In the genomic region with DNA sequence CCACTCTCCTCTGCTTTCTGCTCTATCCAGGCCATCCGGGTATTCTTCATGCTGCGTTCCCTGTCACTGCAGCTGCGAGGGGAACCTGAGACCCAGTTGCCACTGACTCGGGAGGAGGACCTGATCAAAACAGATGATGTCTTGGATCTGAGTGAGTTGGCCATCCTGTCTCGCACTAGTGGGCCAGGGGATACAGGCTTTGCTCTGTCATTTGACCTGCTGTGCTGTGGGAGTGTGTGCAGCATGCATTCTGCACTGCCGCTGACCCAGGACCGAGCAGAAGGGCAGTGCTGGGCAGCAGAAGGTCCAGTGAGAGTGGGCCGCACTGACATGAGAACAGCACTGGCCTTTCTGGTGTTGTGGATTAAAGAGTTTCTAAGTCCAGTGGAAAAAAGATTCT, we compare ENCODE assay signal across 24 mouse cellular contexts.
"Had no signal": no experiment of that assay in that cellular context is flagged by ENCODE, and none has a peak within 500 bp of the region (broad histone marks: within the 10 kb centered on the region; RNA-seq: fewer than 3 reads in every experiment).

No protein-coding gene starts in this region.

- H3K27me3 ChIP-seq: heart, embryonic 13.5 days; heart, embryonic 15.5 days; hindbrain, embryonic 13.5 days; hindbrain, embryonic 15.5 days; limb, embryonic 15.5 days had no signal

- H3K9ac ChIP-seq: forebrain, postnatal 0 days; heart, embryonic 13.5 days; heart, embryonic 15.5 days; hindbrain, embryonic 13.5 days; hindbrain, embryonic 15.5 days; limb, embryonic 13.5 days; limb, embryonic 15.5 days; liver, embryonic 12.5 days; liver, embryonic 14.5 days had no signal

- H3K4me1 ChIP-seq: hindbrain, embryonic 13.5 days; hindbrain, embryonic 15.5 days had no signal

- H3K27ac ChIP-seq: heart, adult 2 months; heart, embryonic 13.5 days; heart, embryonic 15.5 days; hindbrain, embryonic 13.5 days; hindbrain, embryonic 15.5 days; hindbrain, postnatal 0 days; limb, embryonic 13.5 days; limb, embryonic 15.5 days; liver, embryonic 12.5 days; liver, embryonic 14.5 days had no signal

- H3K4me3 ChIP-seq: heart, adult 2 months; heart, embryonic 13.5 days; heart, embryonic 15.5 days; hindbrain, embryonic 13.5 days; hindbrain, embryonic 15.5 days; limb, embryonic 13.5 days; limb, embryonic 15.5 days; liver, embryonic 12.5 days had no signal

- H3K36me3 ChIP-seq: heart, embryonic 13.5 days; heart, embryonic 15.5 days; hindbrain, embryonic 15.5 days; limb, embryonic 15.5 days; liver, embryonic 12.5 days had no signal

- DNase-seq: forebrain, postnatal 0 days; gastrocnemius, postnatal 10 days; gastrocnemius, postnatal 25 days; heart, adult 11 months; heart, adult 2 months; heart, postnatal 14 days; heart, postnatal 36 days; kidney, adult 18-20 months; kidney, postnatal 10 days; layer of hippocampus, adult 9-11 months; layer of hippocampus, postnatal 36 days; left cerebral cortex, postnatal 4 days; lung, adult 18-20 months had no signal

- H3K4me2 ChIP-seq: heart, embryonic 11.5 days; heart, embryonic 13.5 days; heart, embryonic 15.5 days; hindbrain, embryonic 13.5 days; hindbrain, embryonic 15.5 days; limb, embryonic 13.5 days; limb, embryonic 15.5 days; liver, embryonic 12.5 days had no signal

- ATAC-seq: forebrain, postnatal 0 days; hindbrain, postnatal 0 days; intestine, embryonic 16.5 days; liver, embryonic 12.5 days had no signal

- H3K9me3 ChIP-seq: heart, embryonic 13.5 days; heart, embryonic 15.5 days; hindbrain, embryonic 13.5 days; hindbrain, embryonic 15.5 days; limb, embryonic 13.5 days; limb, embryonic 15.5 days; liver, embryonic 12.5 days had no signal
